Mouse (Mus musculus): ENCODE measurements around the gene Chaf1a. TPM values are rescaled to one million over a fixed set of nuclear protein-coding genes. Genes with fewer than 3 reads are reported as not detected.

Gene Chaf1a
- polyA plus RNA-seq, 1 experiment from 2014 or later, result 35.3 TPM

DNA sequence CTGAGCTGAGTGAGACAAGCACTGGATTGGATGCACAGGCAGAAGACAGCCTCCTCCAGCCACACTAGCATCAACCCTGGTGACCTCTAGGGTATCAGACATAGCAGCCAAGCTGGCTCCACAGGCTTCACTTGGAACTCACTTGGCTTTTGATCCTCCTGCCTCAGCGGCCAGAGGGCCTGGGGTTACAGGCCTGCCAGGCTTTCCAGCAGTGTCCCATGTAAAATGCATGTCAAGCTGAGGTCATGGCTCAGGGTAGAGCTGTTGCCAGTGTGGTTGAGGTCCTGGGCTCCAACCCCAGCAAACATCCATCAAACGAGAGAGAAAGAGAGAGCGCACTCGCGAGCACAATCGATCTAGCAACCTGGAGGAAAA, 5.5 kb upstream of the Chaf1a start:
- H3K4me3 ChIP-seq, result peak overlapping the region; percentile 86
- peaks cover 31% of the 10 kb centered on the region for H3K4me1 ChIP-seq (replicated peaks)
- H3K27me3 ChIP-seq (ENCODE audit: insufficient read depth, poor library complexity, severe bottlenecking), result no peaks in the 10 kb centered on the region
- no peak for DNase-seq (ENCODE audit: low spot score)
- no peaks in the 10 kb centered on the region for H3K9me3 ChIP-seq
- peaks cover 52% of the 10 kb centered on the region for H3K36me3 ChIP-seq
- H3K27ac ChIP-seq, result no peak overlapping the region
- WGBS, result 93% methylated on average over 6 of the region's 6 CpGs

DNA sequence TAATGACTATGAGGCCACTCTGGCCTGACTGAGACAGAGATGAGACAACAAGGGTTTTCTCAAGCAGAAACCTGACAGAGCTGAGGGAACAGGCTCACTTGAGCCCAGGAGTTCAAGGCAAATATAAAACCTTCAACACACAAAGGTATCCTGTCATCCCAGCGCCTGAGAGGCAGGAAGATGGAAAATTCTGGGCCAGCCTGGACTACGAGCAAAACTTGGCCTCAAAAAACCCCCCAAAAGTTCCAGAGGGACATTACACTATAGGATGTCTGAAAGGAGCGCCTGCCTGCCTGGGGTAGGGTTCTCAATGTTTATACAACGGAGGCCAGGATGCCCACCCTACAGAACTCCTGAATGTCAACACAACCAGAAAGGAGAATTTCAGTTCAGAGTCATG, 5.0 kb upstream of the Chaf1a start:
- no peaks in the 10 kb centered on the region for H3K27me3 ChIP-seq (ENCODE audit: insufficient read depth, poor library complexity, severe bottlenecking)
- no peaks in the 10 kb centered on the region for H3K9me3 ChIP-seq
- no peak overlapping the region for H3K27ac ChIP-seq
- peaks cover 47% of the 10 kb centered on the region for H3K36me3 ChIP-seq
- WGBS, result 83% methylated on average over 4 of the region's 4 CpGs
- H3K4me3 ChIP-seq, result peak overlapping the region; percentile 86
- H3K4me1 ChIP-seq (replicated peaks), result peaks cover 31% of the 10 kb centered on the region
- DNase-seq (ENCODE audit: low spot score), result no peak

GRCm38 (mm10) chr17:56036176-56036900, 3.9 kb upstream of the Chaf1a start, which contains the start of gene Sh3gl1:
Gene Sh3gl1 (minus strand): TSS chr17:56036635.
- H3K27me3 ChIP-seq (ENCODE audit: insufficient read depth, poor library complexity, severe bottlenecking), result no peaks in the 10 kb centered on the region
- WGBS, result under 1% methylated on average over 74 of the region's 74 CpGs
- H3K4me1 ChIP-seq (replicated peaks), result peaks cover 41% of the 10 kb centered on the region
- H3K27ac ChIP-seq, result peak within 1 kb of the TSS; percentile 96
- no peaks in the 10 kb centered on the region for H3K9me3 ChIP-seq
- peaks cover 36% of the 10 kb centered on the region for H3K36me3 ChIP-seq
- DNase-seq (ENCODE audit: low spot score), result peak; percentile 99
- peak within 1 kb of the TSS; percentile 86 for H3K4me3 ChIP-seq

DNA sequence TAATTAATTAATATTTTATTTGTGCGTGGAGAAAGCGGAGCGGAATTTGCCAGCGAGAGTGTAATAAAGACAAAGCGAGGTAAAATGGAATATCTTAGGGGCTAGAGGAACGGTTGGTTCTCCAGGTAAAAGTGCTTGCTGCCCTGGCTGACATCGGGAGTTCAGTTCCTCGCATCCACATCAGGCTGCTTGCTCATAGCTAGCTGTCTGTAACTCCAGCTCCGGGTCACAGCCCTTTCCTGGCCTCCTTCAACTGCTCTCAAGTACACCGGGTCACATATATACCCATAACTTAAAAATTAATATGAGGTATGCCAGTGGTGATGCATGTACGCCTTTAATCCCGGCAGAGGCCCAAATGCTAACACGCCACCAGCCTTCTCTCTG, 3.3 kb upstream of the Chaf1a start:
- H3K4me3 ChIP-seq, result peak overlapping the region; percentile 86
- WGBS, result 38% methylated on average over 13 of the region's 13 CpGs

DNA sequence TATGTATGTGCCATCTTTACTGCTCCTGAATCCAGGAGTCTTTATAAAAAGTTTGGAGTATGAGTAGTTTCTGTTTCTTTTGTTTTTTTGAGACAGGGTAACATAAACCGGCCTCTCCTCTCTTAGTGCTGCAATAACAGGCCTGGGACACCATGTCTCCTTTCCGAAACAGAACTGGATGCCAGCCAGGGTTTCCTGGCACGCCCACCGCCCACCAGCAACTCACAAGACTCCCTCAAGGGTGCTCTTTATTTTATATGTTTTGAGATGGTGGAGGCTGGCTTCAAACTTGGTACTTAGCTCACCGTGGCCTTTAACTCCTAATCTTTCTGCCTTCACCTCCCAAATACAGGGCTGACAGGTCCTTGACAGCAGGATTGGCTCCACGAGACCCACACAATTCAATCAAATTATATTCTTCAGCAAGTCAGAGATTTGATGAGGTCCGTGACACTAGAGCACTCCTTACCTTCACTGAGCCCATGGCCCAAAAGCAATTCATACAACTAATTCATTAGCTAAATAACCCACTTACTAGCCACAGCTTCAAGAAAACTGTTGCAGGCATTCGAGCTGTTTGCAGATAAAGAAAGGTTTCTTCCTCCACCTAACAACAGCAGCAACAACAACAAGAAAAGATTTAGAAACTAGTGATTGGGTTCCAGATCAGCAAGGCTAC, 1.5 kb upstream of the Chaf1a start:
- Histone ChIP-seq H3K4me1 (replicated peaks) (peaks cover 43% of the 10 kb centered on the region), H3K27me3 (ENCODE audit: insufficient read depth, poor library complexity, severe bottlenecking) (no peaks in the 10 kb centered on the region), H3K36me3 (peaks cover 25% of the 10 kb centered on the region), H3K27ac (no peak overlapping the region), H3K4me3 (no peak overlapping the region), H3K9me3 (no peaks in the 10 kb centered on the region)
- DNase-seq (ENCODE audit: low spot score), result no peak
- 88% methylated on average over 8 of the region's 8 CpGs for WGBS

More for the DNA sequence above, 3.3 kb upstream of the Chaf1a start:
- H3K27me3 ChIP-seq (ENCODE audit: insufficient read depth, poor library complexity, severe bottlenecking), result no peaks in the 10 kb centered on the region
- H3K4me1 ChIP-seq (replicated peaks), result peaks cover 47% of the 10 kb centered on the region
- H3K36me3 ChIP-seq, result peaks cover 32% of the 10 kb centered on the region
- no peak for DNase-seq (ENCODE audit: low spot score)
- no peaks in the 10 kb centered on the region for H3K9me3 ChIP-seq
- peak overlapping the region; percentile 96 for H3K27ac ChIP-seq

GRCm38 (mm10) chr17:56039345-56039744, 894 bp upstream of the Chaf1a start:
- WGBS, result 83% methylated on average over 4 of the region's 4 CpGs
- DNase-seq (ENCODE audit: low spot score), result no peak
- no peaks in the 10 kb centered on the region for H3K27me3 ChIP-seq (ENCODE audit: insufficient read depth, poor library complexity, severe bottlenecking)
- peak overlapping the region; percentile 95; the same call in 1 of the 2 replicates for H3K27ac ChIP-seq
- no peaks in the 10 kb centered on the region for H3K9me3 ChIP-seq
- H3K36me3 ChIP-seq, result peaks cover 25% of the 10 kb centered on the region
- peak overlapping the region; percentile 90; the same call in 1 of the 2 replicates for H3K4me3 ChIP-seq
- H3K4me1 ChIP-seq (replicated peaks), result peaks cover 37% of the 10 kb centered on the region

DNA sequence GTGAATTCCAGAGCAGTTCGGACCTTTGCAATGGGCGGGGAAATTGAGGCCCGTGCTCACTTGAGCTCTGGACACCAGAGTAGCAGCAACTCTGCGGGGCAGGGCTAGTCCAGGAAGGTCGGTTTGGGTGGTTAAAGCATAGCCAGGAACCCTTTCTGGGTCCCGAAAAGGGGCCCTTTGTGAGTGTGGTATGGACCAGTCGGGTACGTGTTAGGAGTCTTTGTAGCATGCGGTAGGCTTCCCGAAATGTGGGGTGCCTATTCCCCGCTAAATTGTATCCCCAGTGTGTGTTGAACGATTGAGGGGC, 571 bp downstream of the Chaf1a start:
- WGBS, result 3% methylated on average over 12 of the region's 12 CpGs
- Histone ChIP-seq H3K4me3 (peak overlapping the region; percentile 90), H3K4me1 (replicated peaks) (peaks cover 24% of the 10 kb centered on the region), H3K9me3 (no peaks in the 10 kb centered on the region), H3K36me3 (peaks cover 32% of the 10 kb centered on the region), H3K27ac (peak overlapping the region; percentile 95), H3K27me3 (ENCODE audit: insufficient read depth, poor library complexity, severe bottlenecking) (no peaks in the 10 kb centered on the region)
- no peak for DNase-seq (ENCODE audit: low spot score)

- no peak overlapping the region for H3K27ac ChIP-seq
- H3K4me3 ChIP-seq, result no peak overlapping the region
- H3K36me3 ChIP-seq, result peaks cover 97% of the 10 kb centered on the region
- H3K27me3 ChIP-seq (ENCODE audit: insufficient read depth, poor library complexity, severe bottlenecking), result no peaks in the 10 kb centered on the region
- H3K9me3 ChIP-seq, result no peaks in the 10 kb centered on the region
- WGBS, result 93% methylated on average over 5 of the region's 5 CpGs
- H3K4me1 ChIP-seq (replicated peaks), result no peaks in the 10 kb centered on the region
- DNase-seq (ENCODE audit: low spot score), result no peak
Measured at GRCm38 (mm10) chr17:56051369-56051768, 11.1 kb downstream of the Chaf1a start.

DNA sequence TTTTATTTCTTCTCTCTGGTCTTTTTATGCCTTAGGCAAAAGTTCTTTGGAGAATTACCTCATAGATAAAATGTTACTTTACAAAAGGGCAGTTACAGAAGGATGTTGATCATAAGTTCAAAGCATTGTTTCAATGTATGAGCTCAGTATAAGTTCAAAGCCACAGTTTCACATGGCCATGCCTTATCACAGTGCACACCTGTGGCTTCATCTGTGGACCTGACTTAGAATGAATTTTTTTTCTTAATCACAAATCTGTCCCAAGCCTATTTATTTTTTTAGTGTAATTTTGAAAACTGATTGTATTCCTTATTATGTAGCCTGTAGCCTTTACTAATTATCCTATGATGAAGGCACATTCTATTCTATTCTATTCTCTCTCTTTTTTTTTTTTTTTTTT, 14.7 kb downstream of the Chaf1a start:
- Histone ChIP-seq H3K27me3 (ENCODE audit: insufficient read depth, poor library complexity, severe bottlenecking) (no peaks in the 10 kb centered on the region), H3K4me3 (no peak overlapping the region)

DNA sequence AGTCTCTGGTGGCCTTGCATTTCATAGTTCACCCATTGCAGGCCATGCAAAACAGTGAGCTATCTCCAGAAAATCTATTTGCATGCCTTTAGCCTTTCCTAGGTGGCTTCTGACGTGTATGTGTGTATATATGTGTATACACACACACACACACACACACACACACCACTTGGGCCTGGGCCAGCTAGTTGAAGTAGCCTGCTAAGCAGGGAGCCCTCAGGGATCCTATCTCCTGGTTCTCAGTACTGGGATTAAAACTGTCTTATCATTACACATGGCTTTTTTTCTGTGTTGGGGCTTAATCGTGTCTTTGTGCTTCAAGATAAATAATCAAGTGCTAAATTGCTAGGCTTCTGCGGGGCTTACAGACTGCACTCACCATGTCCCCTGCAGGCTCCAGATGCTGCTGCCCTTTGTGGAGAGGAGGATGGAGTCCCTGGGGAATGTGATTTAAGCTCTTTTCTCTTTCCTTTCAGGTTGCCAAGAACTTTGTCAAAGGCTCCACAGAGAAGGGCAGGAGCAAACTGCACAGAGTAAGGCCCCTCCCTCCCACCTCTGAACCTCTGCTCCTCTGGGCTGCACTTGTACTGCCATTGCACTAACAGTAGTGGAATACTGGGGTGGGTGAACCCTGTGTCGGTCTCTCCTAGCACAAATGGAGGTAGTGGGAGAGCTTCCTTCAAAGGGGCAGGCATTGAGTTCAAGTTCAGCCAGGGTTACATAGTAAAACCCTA, 15.9 kb downstream of the Chaf1a start:
- Histone ChIP-seq H3K27ac (no peak overlapping the region), H3K4me3 (no peak overlapping the region), H3K4me1 (replicated peaks) (no peaks in the 10 kb centered on the region), H3K9me3 (no peaks in the 10 kb centered on the region), H3K27me3 (ENCODE audit: insufficient read depth, poor library complexity, severe bottlenecking) (no peaks in the 10 kb centered on the region), H3K36me3 (peaks cover 97% of the 10 kb centered on the region)
- WGBS, result 80% methylated on average over 4 of the region's 4 CpGs
- no peak for DNase-seq (ENCODE audit: low spot score)

More for the DNA sequence above, 14.7 kb downstream of the Chaf1a start:
- Histone ChIP-seq H3K4me1 (replicated peaks) (no peaks in the 10 kb centered on the region), H3K9me3 (no peaks in the 10 kb centered on the region), H3K27ac (no peak overlapping the region), H3K36me3 (peaks cover 97% of the 10 kb centered on the region)
- DNase-seq (ENCODE audit: low spot score), result no peak

DNA sequence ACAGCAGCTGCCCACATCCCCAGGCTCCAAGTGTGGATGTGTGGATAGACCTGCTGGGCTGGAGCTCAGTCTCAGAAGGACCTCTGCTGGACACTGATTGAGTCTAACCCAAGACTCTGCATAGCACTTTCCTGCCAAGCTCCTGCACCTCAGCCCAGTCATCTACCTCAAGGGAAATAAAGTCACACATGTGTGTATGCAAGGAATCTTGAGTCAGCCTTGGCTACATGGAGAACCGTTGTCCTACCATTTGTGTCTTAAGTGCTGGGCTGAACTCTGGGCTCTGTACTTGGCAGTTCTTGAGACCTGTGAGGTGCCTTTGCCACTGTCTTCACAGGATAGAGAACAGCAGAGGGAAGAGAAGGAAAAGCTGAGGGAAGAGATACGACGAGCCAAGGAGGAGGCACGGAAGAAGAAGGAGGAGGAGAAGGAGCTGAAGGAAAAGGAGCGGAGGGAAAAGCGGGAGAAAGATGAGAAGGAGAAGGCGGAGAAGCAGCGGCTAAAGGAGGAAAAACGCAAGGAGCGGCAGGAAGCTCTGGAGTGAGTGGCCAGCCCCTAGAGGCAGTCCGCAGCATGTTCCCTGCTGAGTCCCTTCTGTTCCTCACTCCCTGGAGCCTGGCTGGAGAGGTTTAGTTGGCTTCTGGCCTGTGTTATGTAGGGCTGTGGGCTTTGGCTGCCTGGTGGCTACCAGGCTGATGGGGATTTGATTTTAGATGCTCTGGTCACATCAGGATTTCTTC, 17.3 kb downstream of the Chaf1a start:
- peaks cover 97% of the 10 kb centered on the region for H3K36me3 ChIP-seq

DNA sequence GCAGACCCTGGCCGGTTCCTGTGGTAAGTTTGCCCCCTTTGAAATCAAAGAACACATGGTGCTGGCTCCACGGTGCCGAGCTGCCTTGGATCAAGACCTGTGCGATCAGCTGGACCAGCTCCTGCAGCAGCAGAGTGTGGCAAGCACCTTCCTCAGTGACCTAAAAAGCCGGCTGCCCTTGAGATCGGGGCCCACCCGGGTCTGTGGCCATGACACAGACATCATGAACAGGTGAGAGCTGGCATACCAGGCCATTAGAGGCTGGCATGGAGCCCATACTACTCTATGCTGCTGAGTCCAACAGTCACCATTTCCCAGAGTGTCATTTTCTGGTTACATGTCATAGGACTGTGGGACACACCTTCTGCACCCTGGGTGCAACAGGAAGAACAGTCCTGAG, 21.8 kb downstream of the Chaf1a start:
- Histone ChIP-seq H3K9me3 (no peaks in the 10 kb centered on the region), H3K27me3 (ENCODE audit: insufficient read depth, poor library complexity, severe bottlenecking) (no peaks in the 10 kb centered on the region), H3K36me3 (peaks cover 100% of the 10 kb centered on the region), H3K4me1 (replicated peaks) (no peaks in the 10 kb centered on the region), H3K4me3 (no peak overlapping the region), H3K27ac (no peak overlapping the region)
- no peak for DNase-seq (ENCODE audit: low spot score)
- 96% methylated on average over 7 of the region's 7 CpGs for WGBS

More for the DNA sequence above, 17.3 kb downstream of the Chaf1a start:
- H3K4me3 ChIP-seq, result no peak overlapping the region
- no peak overlapping the region for H3K27ac ChIP-seq
- no peak for DNase-seq (ENCODE audit: low spot score)
- WGBS, result 83% methylated on average over 11 of the region's 11 CpGs
- no peaks in the 10 kb centered on the region for H3K9me3 ChIP-seq
- no peaks in the 10 kb centered on the region for H3K4me1 ChIP-seq (replicated peaks)
- H3K27me3 ChIP-seq (ENCODE audit: insufficient read depth, poor library complexity, severe bottlenecking), result no peaks in the 10 kb centered on the region

Measured in hindbrain, embryonic 10.5 days (tissue).